Mouse (Mus musculus) cerebellum, postnatal 25 days (tissue): ENCODE measurements at regions not wholly inside any gene's neighbourhood (a gene's known extent, or its start where the extent isn't known, plus 50 kb on each side); places are given as distances from the start of the nearest gene placed in this dataset.
"Not testable (repeated sequence)": the region's sequence is repeated elsewhere in the genome, so short reads cannot be mapped to it uniquely, and the experiment has no call there.

Experiments used
- DNase-seq, 2 experiments: peaks; one replicate each; pipeline ENCODE4 v3.0.0; 2021; ENCODE audit warnings: mixed read lengths in 2 of 2

GRCm38 (mm10) chr7:73827549-73827948, 87.4 kb downstream of the Fam174b start:
- DNase-seq = no peak

- DNase-seq = no peak
Measured at GRCm38 (mm10) chr7:73830581-73830980, 90.5 kb downstream of the Fam174b start.

GRCm38 (mm10) chr7:73840381-73840780, 100.3 kb downstream of the Fam174b start:
- peak in 1 of 2 experiments; percentile 23 for DNase-seq

- DNase-seq = no peak
Measured at GRCm38 (mm10) chr7:73852184-73852583, 112.1 kb downstream of the Fam174b start.

GRCm38 (mm10) chr7:73853296-73853950, 113.3 kb downstream of the Fam174b start:
- DNase-seq = not testable (repeated sequence)

GRCm38 (mm10) chr7:73855489-73855888, 115.4 kb downstream of the Fam174b start:
- DNase-seq = peak; percentile 19 to 52

- no peak for DNase-seq
Measured at GRCm38 (mm10) chr7:73856908-73857307, 116.8 kb downstream of the Fam174b start.

- no peak for DNase-seq
Measured at GRCm38 (mm10) chr7:73865086-73865485, 125.0 kb downstream of the Fam174b start.

- DNase-seq = no peak
Measured at GRCm38 (mm10) chr7:73872181-73872580, 132.1 kb downstream of the Fam174b start.

GRCm38 (mm10) chr7:73881252-73882042, 132.0 kb downstream of the St8sia2 start:
- no peak for DNase-seq

GRCm38 (mm10) chr7:73886152-73886551, 127.3 kb downstream of the St8sia2 start:
- no peak for DNase-seq
